Mouse (Mus musculus): ENCODE measurements around the gene Slc17a2. TPM values are rescaled to one million over a fixed set of nuclear protein-coding genes. Genes with fewer than 3 reads are reported as not detected.
"Not testable (repeated sequence)": the region's sequence is repeated elsewhere in the genome, so short reads cannot be mapped to it uniquely, and the experiment has no call there.

The Slc17a2 gene
- polyA plus RNA-seq, 1 experiment from 2014 or later = not detected

DNA sequence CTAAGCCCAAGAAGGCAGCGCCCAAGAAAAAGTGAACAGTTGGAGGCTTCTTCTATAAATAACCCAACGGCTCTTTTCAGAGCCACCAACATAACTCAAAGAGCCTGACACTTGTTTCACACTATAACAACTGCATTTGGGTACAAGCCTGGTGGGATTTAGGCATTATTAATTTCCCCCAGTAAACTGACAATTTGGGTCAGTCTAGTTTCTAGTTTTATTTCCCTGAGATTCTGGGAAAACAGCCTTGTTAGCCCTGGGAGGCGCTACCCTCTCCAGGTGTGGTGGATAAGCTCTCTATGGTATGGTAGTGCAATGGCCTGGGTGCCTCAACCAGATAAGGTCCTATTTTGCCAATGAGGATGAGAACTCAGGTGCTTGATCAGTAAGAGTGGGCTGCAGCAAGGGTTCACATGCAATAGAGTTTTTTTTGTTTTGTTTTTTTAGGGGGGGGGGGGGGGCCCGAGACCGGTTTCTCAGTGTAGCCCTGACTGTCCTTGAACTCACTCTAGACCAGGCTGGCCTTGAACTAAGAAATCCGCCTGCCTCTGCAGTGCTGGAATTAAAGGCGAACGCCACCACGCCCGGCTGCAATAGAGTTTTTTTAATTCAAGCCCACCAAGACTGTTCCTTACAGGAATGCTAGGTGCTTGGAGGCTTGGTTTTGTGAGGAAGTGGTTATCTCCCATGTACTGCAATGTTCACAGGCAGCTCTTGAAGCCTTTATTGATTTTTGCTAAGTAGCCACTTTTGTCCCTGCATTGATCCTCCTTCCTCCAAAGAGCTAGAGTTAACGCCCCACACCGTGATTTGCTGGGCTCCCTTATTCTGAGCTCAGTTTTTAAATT is 42.2 kb upstream of the Slc17a2 start:
- no peak for ATAC-seq
- Histone ChIP-seq H3K36me3 (no peaks in the 10 kb centered on the region), H3K4me3 (replicated peaks) (peak overlapping the region; percentile 50), H3K9ac (peak overlapping the region; percentile 73), H3K27ac (peak overlapping the region; percentile 97), H3K27me3 (replicated peaks) (no peaks in the 10 kb centered on the region), H3K9me3 (no peaks in the 10 kb centered on the region), H3K4me1 (replicated peaks) (peaks cover 12% of the 10 kb centered on the region), H3K4me2 (replicated peaks) (peak overlapping the region; percentile 86)
- WGBS = 36% methylated on average over 12 of the region's 12 CpGs

DNA sequence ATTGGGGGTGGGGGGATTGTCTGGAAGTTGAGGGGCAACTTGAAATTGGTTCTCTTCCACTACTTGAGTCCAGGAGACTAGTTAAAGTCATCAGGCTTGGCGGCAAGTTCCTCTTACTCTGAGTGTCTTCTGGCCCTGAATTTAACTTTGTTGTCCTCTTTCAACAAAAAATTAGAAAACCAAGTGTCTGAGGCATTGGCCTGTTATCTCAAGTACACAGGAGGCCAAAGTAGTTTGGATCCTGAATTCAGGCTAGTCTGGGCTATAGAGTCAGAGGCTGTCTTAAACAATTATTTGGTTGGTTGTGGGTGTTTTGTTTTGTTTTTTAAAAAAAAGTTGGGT is 41.6 kb upstream of the Slc17a2 start:
- H3K27ac ChIP-seq = no peak overlapping the region
- H3K4me3 ChIP-seq (replicated peaks) = no peak overlapping the region
- no peak for ATAC-seq
- H3K27me3 ChIP-seq (replicated peaks) = no peaks in the 10 kb centered on the region
- H3K4me2 ChIP-seq (replicated peaks) = no peak overlapping the region
- no peaks in the 10 kb centered on the region for H3K36me3 ChIP-seq
- no peak overlapping the region for H3K9ac ChIP-seq
- H3K4me1 ChIP-seq (replicated peaks) = peaks cover 10% of the 10 kb centered on the region
- no peaks in the 10 kb centered on the region for H3K9me3 ChIP-seq
- 69% methylated on average over 1 of the region's 1 CpGs for WGBS

DNA sequence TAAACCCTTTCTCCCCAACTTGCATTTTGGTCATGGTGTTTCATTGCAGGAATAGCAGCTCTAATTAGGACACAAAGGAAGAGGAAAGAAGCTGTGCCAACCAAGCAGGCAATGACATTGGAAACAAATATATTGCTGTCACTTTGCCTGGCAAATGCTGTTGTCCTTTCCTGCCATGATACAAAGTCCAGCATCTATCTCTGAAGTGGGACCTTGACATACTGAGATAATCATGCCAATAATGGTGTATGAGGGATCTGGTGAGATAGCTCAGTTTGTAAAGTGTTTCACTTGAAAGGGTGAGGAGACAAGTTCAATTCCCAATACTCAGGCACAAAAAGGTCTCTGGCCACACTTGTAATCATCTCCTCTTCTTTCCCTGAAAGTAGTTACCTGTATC is 40.0 kb upstream of the Slc17a2 start:
- Histone ChIP-seq H3K4me3 (replicated peaks) (no peak overlapping the region), H3K4me2 (replicated peaks) (no peak overlapping the region), H3K4me1 (replicated peaks) (peaks cover 6% of the 10 kb centered on the region), H3K9ac (no peak overlapping the region), H3K27me3 (replicated peaks) (no peaks in the 10 kb centered on the region), H3K9me3 (no peaks in the 10 kb centered on the region), H3K36me3 (no peaks in the 10 kb centered on the region), H3K27ac (no peak overlapping the region)
- ATAC-seq = no peak

GRCm38 (mm10) chr13:23768834-23769397 is 37.9 kb upstream of the Slc17a2 start:
- H3K9me3 ChIP-seq = no peaks in the 10 kb centered on the region
- H3K27ac ChIP-seq = no peak overlapping the region
- no peak for ATAC-seq
- WGBS = 55% methylated on average over 5 of the region's 5 CpGs
- no peaks in the 10 kb centered on the region for H3K27me3 ChIP-seq (replicated peaks)
- H3K4me3 ChIP-seq (replicated peaks) = no peak overlapping the region
- H3K4me2 ChIP-seq (replicated peaks) = no peak overlapping the region
- no peaks in the 10 kb centered on the region for H3K36me3 ChIP-seq
- H3K9ac ChIP-seq = no peak overlapping the region
- H3K4me1 ChIP-seq (replicated peaks) = peaks cover 9% of the 10 kb centered on the region; the same call in 1 of the 2 replicates

GRCm38 (mm10) chr13:23769613-23770012 is 37.2 kb upstream of the Slc17a2 start, which contains the start of gene Trim38:
Gene Trim38, plus strand, starts transcription at chr13:23769913.
- H3K9ac ChIP-seq; H3K4me3 ChIP-seq (replicated peaks); H3K27ac ChIP-seq; H3K4me1 ChIP-seq (replicated peaks); H3K36me3 ChIP-seq; ATAC-seq; H3K27me3 ChIP-seq (replicated peaks); H3K9me3 ChIP-seq; H3K4me2 ChIP-seq (replicated peaks): not testable (repeated sequence)
- 88% methylated on average over 2 of the region's 2 CpGs for WGBS

DNA sequence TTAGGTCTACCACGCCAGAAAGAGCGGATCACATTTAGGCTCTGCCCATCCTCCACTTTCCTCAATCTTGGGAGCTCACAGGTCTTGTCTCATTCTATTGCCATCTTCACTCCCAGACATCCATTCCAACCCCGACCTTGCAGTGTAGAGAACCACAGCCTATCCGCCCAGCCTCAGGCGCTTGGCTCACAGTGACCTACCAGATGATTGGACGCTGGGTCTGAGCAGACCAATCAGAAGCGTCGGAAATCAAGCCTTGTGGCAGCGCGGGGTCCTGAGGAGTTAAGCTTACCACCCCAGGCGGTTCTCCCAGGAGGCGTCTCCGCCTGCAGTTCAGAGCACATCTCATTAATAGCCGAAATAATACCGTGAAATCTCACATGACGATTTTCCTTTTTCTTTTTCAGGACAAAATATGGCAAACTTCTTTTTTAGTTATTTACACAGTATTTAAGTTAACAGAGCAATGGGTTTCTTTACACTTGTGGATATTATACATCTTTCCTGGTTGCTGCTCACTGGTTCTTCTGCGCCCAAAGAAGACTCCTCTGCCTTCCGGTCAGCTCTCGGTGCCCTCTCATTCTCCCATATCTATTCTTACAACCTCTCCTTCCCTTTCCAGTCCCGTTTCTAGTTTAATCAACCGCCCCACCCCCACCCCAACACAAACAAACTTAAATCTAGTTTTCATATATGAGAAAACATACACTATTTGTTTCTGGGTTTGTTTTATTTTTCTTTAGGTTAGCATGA is 34.1 kb upstream of the Slc17a2 start:
- H3K4me3 ChIP-seq (replicated peaks) = no peak overlapping the region
- 0 out of 2 replicates have a peak, but pooled peaks cover 4% of the 10 kb centered on the region for H3K4me1 ChIP-seq (replicated peaks)
- H3K9me3 ChIP-seq = no peaks in the 10 kb centered on the region
- H3K27me3 ChIP-seq (replicated peaks) = no peaks in the 10 kb centered on the region
- H3K36me3 ChIP-seq = no peaks in the 10 kb centered on the region
- WGBS = 21% methylated on average over 21 of the region's 21 CpGs
- H3K27ac ChIP-seq = no peak overlapping the region
- peak overlapping the region; percentile 45 for H3K4me2 ChIP-seq (replicated peaks)
- ATAC-seq = peak; percentile 95
- no peak overlapping the region for H3K9ac ChIP-seq

DNA sequence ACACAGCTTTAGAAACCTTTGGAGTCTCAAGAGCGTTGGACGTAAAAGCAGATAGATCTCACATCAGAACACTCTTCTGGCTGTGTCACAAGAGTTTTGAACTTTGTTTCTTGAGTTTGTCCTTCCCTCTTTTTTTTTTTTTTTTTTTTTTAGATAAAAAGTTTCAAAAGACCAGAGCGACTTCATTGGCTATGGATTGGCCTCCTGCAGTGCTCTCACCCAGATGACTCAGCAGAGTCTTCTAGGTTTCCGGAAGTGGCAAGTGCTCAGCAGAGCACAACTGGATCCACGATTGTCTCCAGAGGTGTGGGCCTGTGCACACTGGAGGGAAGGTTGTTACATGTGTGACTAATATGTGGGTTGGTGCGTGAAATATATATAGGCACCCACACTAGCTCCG is 28.5 kb upstream of the Slc17a2 start:
- Histone ChIP-seq H3K4me1 (replicated peaks) (no peaks in the 10 kb centered on the region), H3K36me3 (no peaks in the 10 kb centered on the region), H3K9me3 (no peaks in the 10 kb centered on the region), H3K4me2 (replicated peaks) (no peak overlapping the region), H3K9ac (no peak overlapping the region), H3K4me3 (replicated peaks) (no peak overlapping the region), H3K27ac (no peak overlapping the region), H3K27me3 (replicated peaks) (no peaks in the 10 kb centered on the region)
- no peak for ATAC-seq
- 93% methylated on average over 7 of the region's 7 CpGs for WGBS

- Histone ChIP-seq H3K27me3 (replicated peaks) (no peaks in the 10 kb centered on the region), H3K27ac (no peak overlapping the region), H3K4me1 (replicated peaks) (no peaks in the 10 kb centered on the region), H3K9me3 (no peaks in the 10 kb centered on the region), H3K36me3 (no peaks in the 10 kb centered on the region), H3K9ac (no peak overlapping the region), H3K4me2 (replicated peaks) (no peak overlapping the region), H3K4me3 (replicated peaks) (no peak overlapping the region)
- no peak for ATAC-seq
- WGBS = 64% methylated on average over 4 of the region's 4 CpGs
Measured at GRCm38 (mm10) chr13:23779025-23779424, 27.8 kb upstream of the Slc17a2 start.

DNA sequence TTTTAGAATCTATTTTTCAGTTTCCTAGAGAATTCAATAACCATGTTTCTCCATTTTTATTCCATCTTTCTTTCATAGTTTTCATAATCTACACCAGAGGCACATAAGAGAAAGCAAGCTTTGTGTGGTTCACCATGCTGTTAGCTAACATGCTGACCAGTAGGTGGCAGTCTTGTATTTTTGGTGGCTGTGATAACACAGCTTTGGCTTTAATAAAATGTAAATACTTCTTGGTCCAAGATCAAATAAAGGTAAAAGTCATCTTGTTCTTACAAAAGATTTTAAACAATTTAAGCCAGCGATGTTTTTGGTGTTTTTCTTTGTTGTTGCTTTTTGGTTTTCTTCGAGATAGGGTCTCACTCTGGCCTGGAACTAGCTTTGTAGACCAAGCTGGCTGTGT is 14.3 kb upstream of the Slc17a2 start:
- H3K9me3 ChIP-seq = no peaks in the 10 kb centered on the region
- H3K4me3 ChIP-seq (replicated peaks) = no peak overlapping the region
- no peaks in the 10 kb centered on the region for H3K27me3 ChIP-seq (replicated peaks)
- 51% methylated on average over 2 of the region's 2 CpGs for WGBS
- H3K4me1 ChIP-seq (replicated peaks) = no peaks in the 10 kb centered on the region
- no peak overlapping the region for H3K4me2 ChIP-seq (replicated peaks)
- peak; percentile 68; the same call in 1 of the 2 replicates for ATAC-seq
- no peaks in the 10 kb centered on the region for H3K36me3 ChIP-seq
- no peak overlapping the region for H3K27ac ChIP-seq
- H3K9ac ChIP-seq = no peak overlapping the region

DNA sequence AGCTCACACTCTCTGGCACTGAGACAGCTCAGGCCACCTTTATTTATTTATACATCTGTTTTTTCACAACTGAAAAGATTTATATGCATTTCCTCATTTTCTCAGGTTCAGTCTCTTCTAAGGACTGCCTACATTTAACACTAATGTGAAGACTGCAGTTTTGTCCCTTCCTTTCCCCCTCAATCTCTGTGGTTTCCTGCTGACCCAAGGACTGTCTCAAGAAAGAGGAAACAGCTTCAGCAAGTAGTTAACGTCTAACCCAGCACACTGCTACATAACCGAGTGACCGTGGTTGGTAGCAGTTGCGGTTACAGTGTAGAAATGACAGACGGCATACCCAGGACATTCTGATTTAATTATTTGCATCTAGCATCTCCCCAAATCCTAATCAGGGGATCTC is 7.4 kb upstream of the Slc17a2 start:
- H3K9me3 ChIP-seq = no peaks in the 10 kb centered on the region
- 77% methylated on average over 5 of the region's 5 CpGs for WGBS

DNA sequence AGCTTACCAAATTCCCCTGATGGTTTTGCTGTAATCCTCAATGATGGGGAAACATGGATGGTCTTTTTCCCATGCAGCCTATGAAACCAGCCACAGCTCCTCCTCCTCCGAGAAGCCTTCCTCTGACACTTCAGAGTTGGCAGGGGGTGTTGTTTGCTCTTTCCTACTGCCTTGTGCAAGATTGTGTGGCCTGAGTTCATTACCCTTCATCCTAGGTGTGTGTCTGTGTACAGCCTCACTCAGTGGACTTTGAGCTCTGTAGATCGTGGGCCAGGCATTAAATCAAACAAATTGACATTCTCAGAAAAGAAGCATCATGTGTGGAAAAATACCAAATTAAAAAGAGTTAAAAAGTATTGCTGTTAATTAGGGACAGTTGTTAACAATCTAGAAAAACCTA is 2.3 kb upstream of the Slc17a2 start:
- Histone ChIP-seq H3K36me3 (no peaks in the 10 kb centered on the region), H3K9ac (no peak overlapping the region), H3K4me3 (replicated peaks) (no peak overlapping the region), H3K27me3 (replicated peaks) (no peaks in the 10 kb centered on the region), H3K4me1 (replicated peaks) (no peaks in the 10 kb centered on the region), H3K4me2 (replicated peaks) (no peak overlapping the region), H3K27ac (no peak overlapping the region), H3K9me3 (no peaks in the 10 kb centered on the region)
- WGBS = 64% methylated on average over 2 of the region's 2 CpGs
- ATAC-seq = peak; percentile 67

More for the DNA sequence above, 7.4 kb upstream of the Slc17a2 start:
- no peak overlapping the region for H3K4me2 ChIP-seq (replicated peaks)
- no peak overlapping the region for H3K27ac ChIP-seq
- no peaks in the 10 kb centered on the region for H3K4me1 ChIP-seq (replicated peaks)
- H3K36me3 ChIP-seq = no peaks in the 10 kb centered on the region
- ATAC-seq = no peak
- no peak overlapping the region for H3K9ac ChIP-seq
- H3K27me3 ChIP-seq (replicated peaks) = no peaks in the 10 kb centered on the region
- H3K4me3 ChIP-seq (replicated peaks) = no peak overlapping the region

DNA sequence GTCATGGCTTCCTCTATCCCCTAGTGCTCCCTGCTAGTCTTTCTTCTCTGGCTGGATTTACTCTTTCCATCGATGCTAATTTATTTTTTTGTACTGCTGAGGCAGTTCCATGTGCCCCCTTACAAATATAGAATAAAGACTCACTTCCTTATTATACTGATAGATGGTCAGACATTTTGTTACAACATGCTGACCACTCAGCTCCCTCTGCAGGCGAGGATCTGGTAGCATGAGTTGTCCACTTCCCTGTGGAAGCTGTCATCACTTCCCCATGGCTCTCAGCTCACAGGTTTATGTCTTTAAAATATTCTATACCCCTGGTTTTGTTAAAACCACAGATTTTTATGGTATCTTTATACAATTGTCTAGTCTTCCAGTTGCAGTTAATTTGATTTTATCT is 9.4 kb downstream of the Slc17a2 start:
- Histone ChIP-seq H3K4me2 (replicated peaks) (no peak overlapping the region), H3K36me3 (no peaks in the 10 kb centered on the region), H3K4me1 (replicated peaks) (no peaks in the 10 kb centered on the region), H3K9ac (no peak overlapping the region), H3K27me3 (replicated peaks) (no peaks in the 10 kb centered on the region), H3K4me3 (replicated peaks) (no peak overlapping the region), H3K9me3 (no peaks in the 10 kb centered on the region), H3K27ac (no peak overlapping the region)
- WGBS = 71% methylated on average over 2 of the region's 2 CpGs
- no peak for ATAC-seq

Data from intestine, embryonic 15.5 days (tissue).